Mouse (Mus musculus): ENCODE measurements around the gene Ralgds. TPM values are rescaled to one million over a fixed set of nuclear protein-coding genes. Genes with fewer than 3 reads are reported as not detected.

The Ralgds gene
- 11.3 and 12.9 TPM in 2 replicates for polyA plus RNA-seq (2014; fragmentation: Nextera tagmentation; extraction: Ambion mirVana)

GRCm38 (mm10) chr2:28512798-28513401 is at the start of gene Ralgds:
Ralgds (plus strand) TSS chr2:28513125.
- H3K27ac ChIP-seq (ENCODE audit: low read depth, low read length) = no peak within 1 kb of the TSS
- peaks cover 20% of the 10 kb centered on the region for H3K27me3 ChIP-seq (replicated peaks; ENCODE audit: control insufficient read depth, insufficient read depth, low read length)
- no peaks in the 10 kb centered on the region for H3K36me3 ChIP-seq (ENCODE audit: control insufficient read depth, insufficient read depth, low read length)
- peak within 1 kb of the TSS; percentile 94 for H3K4me2 ChIP-seq
- ATAC-seq (replicated peaks; ENCODE audit: low FRiP score) = peak; percentile 66; the same call in 1 of the 2 replicates
- peaks cover 7% of the 10 kb centered on the region; the same call in 1 of the 2 replicates for H3K4me1 ChIP-seq (replicated peaks; ENCODE audit: control insufficient read depth, insufficient read depth, low read length)
- peak; percentile 48 for DNase-seq (ENCODE audit: low spot score)
- H3K4me3 ChIP-seq (ENCODE audit: low read depth, low read length) = peak within 1 kb of the TSS; percentile 62
- H3K9ac ChIP-seq (ENCODE audit: low read depth, low read length) = peak within 1 kb of the TSS; percentile 57
- H3K9me3 ChIP-seq (ENCODE audit: control insufficient read depth, low read length) = no peaks in the 10 kb centered on the region
- under 1% methylated on average over 57 of the region's 71 CpGs for whole genome bisulfite sequencing

DNA sequence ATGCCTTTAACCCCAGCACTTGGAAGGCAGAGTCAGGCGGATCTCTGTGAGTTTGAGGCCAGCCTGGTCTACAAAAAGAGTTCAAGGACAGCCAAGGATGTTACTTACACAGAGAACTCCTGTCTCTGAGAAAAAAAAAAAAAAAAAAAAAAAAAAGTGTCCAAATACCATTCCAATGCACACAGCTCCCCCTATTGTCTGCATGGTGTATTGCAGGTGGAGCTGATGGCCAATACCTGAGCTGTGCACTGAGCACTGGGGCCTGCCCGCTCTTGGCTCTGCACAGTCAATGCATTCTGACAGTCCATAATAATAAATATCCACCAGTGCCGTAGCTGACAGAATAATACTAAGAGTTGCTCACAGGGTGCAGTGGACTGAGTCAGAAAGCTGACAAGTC is 49.0 kb upstream of the Ralgds start:
- ATAC-seq (replicated peaks; ENCODE audit: low FRiP score) (no peak), DNase-seq (ENCODE audit: low spot score) (no peak)
- Histone ChIP-seq H3K4me2 (no peak overlapping the region), H3K9me3 (ENCODE audit: control insufficient read depth, low read length) (no peaks in the 10 kb centered on the region), H3K4me1 (replicated peaks; ENCODE audit: control insufficient read depth, insufficient read depth, low read length) (peaks cover 11% of the 10 kb centered on the region), H3K27ac (ENCODE audit: low read depth, low read length) (no peak overlapping the region), H3K9ac (ENCODE audit: low read depth, low read length) (no peak overlapping the region), H3K27me3 (replicated peaks; ENCODE audit: control insufficient read depth, insufficient read depth, low read length) (peaks cover 13% of the 10 kb centered on the region), H3K36me3 (ENCODE audit: control insufficient read depth, insufficient read depth, low read length) (peaks cover under 1% of the 10 kb centered on the region; the same call in 1 of the 2 replicates), H3K4me3 (ENCODE audit: low read depth, low read length) (no peak overlapping the region)
- 34% methylated on average over 3 of the region's 3 CpGs for WGBS

DNA sequence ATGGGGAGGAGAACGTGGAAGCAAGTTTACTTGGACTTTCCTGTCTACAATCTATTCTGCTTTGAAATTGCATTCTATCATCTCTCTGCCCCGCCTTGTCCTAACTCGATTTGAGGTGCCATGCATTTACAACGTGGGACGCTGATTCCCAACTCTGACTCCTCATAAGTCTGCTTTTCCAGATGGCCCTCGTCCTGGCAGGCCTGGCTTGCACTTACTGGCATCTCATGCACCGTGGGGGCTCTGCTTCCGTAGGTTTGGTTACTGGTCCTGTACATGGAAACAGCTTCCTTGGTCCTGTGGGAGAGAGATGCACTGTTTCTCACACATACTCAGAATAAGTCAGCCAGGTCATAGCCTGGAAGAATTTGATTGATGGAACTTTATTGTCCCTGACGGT is 48.0 kb upstream of the Ralgds start:
- no peak for DNase-seq (ENCODE audit: low spot score)
- no peak overlapping the region for H3K27ac ChIP-seq (ENCODE audit: low read depth, low read length)

DNA sequence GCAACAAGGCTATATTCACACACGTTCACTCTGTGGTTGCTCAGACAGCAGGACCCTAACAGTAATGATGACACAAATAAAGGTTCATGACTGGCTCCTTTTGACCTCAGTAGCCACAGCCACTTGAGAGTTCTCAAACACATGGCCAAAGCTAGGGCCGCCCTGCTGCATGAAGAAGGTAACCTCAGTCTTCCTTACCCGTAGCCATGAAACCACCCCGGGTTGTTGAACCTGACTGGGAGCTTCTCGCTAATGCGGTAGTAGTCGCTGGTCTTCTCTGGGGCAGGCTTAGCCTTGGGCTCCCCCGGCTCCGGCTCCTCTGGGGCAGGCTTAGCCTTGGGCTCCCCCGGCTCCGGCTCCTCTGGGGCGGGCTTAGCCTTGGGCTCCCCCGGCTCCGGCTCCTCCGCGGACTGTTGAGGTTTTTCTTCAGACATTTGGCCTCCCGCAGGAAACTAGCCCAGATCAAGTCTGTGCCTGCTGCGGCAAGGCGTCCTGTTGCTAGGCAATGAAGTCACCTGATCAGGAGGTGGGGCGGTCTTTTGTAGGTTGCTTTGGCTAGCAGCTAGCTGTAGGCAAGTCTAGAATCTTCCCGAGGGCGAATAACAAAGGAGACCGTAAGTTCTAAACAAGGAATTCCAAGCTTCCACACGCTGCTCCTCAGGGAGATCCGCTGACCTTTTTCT is 46.9 kb upstream of the Ralgds start, which contains the start of gene 1700007K13Rik:
TSS of gene 1700007K13Rik (minus strand) at position 497 of the 683 bp plus-strand sequence.
- no peak within 1 kb of the TSS for H3K9ac ChIP-seq (ENCODE audit: low read depth, low read length)
- no peaks in the 10 kb centered on the region for H3K9me3 ChIP-seq (ENCODE audit: control insufficient read depth, low read length)
- peak within 1 kb of the TSS; percentile 61 for H3K4me2 ChIP-seq
- H3K27ac ChIP-seq (ENCODE audit: low read depth, low read length) = no peak within 1 kb of the TSS
- 0 out of 2 replicates have a peak, but pooled peaks have one; percentile 33 for ATAC-seq (replicated peaks; ENCODE audit: low FRiP score)
- H3K4me1 ChIP-seq (replicated peaks; ENCODE audit: control insufficient read depth, insufficient read depth, low read length) = peaks cover 14% of the 10 kb centered on the region
- peaks cover 21% of the 10 kb centered on the region for H3K36me3 ChIP-seq (ENCODE audit: control insufficient read depth, insufficient read depth, low read length)
- 6% methylated on average over 25 of the region's 25 CpGs for WGBS
- DNase-seq (ENCODE audit: low spot score) = peak; percentile 68
- peaks cover 13% of the 10 kb centered on the region for H3K27me3 ChIP-seq (replicated peaks; ENCODE audit: control insufficient read depth, insufficient read depth, low read length)
- H3K4me3 ChIP-seq (ENCODE audit: low read depth, low read length) = peak within 1 kb of the TSS; percentile 22

More for the DNA sequence above, 48.0 kb upstream of the Ralgds start:
- H3K36me3 ChIP-seq (ENCODE audit: control insufficient read depth, insufficient read depth, low read length) = peaks cover 10% of the 10 kb centered on the region
- no peaks in the 10 kb centered on the region for H3K9me3 ChIP-seq (ENCODE audit: control insufficient read depth, low read length)
- H3K4me3 ChIP-seq (ENCODE audit: low read depth, low read length) = no peak overlapping the region
- no peak overlapping the region for H3K9ac ChIP-seq (ENCODE audit: low read depth, low read length)
- no peak overlapping the region for H3K4me2 ChIP-seq
- ATAC-seq (replicated peaks; ENCODE audit: low FRiP score) = no peak
- whole genome bisulfite sequencing = 78% methylated on average over 9 of the region's 9 CpGs
- peaks cover 14% of the 10 kb centered on the region for H3K4me1 ChIP-seq (replicated peaks; ENCODE audit: control insufficient read depth, insufficient read depth, low read length)
- H3K27me3 ChIP-seq (replicated peaks; ENCODE audit: control insufficient read depth, insufficient read depth, low read length) = peaks cover 13% of the 10 kb centered on the region

DNA sequence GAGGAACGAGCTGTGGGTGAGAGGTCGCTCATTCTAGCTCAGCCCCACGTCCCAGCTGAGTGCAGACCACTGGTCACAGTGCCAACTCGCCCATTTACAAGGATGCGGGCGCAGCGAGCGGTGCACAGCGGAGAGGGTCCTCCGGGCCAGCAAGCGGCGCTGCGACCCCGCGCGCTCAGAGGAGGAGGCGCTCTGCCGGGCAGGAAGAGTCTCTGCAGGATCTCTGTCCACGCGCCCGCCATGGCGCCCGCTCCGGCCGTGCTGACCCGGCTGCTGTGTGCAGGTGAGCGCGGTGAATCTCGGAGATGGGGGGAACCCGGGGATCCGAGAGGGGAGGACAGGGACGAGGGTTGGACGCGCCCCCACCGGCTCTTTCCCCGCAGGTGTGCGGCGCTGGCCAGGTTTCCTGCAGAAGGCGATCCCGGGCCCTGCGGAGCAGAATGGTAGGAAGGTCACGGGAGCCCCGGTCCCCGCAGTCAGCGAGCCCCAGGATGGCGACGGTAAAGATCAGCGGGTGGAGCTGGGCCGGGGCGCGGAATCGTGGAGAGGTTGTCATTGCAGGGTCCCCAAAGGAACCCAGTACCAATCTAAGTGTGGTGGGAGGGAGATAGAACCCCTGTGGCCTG is 45.0 kb upstream of the Ralgds start, which contains the start of gene Mrps2:
TSS of gene Mrps2 (plus strand) at position 207 of the 626 bp plus-strand sequence.
- H3K4me3 ChIP-seq (ENCODE audit: low read depth, low read length) = peak within 1 kb of the TSS; percentile 96
- H3K9ac ChIP-seq (ENCODE audit: low read depth, low read length) = peak within 1 kb of the TSS; percentile 93
- H3K4me2 ChIP-seq = peak within 1 kb of the TSS; percentile 92
- H3K4me1 ChIP-seq (replicated peaks; ENCODE audit: control insufficient read depth, insufficient read depth, low read length) = peaks cover 14% of the 10 kb centered on the region
- H3K9me3 ChIP-seq (ENCODE audit: control insufficient read depth, low read length) = 0 out of 2 replicates have a peak, but pooled peaks cover 1% of the 10 kb centered on the region
- H3K36me3 ChIP-seq (ENCODE audit: control insufficient read depth, insufficient read depth, low read length) = peaks cover 27% of the 10 kb centered on the region
- under 1% methylated on average over 50 of the region's 52 CpGs for WGBS
- H3K27me3 ChIP-seq (replicated peaks; ENCODE audit: control insufficient read depth, insufficient read depth, low read length) = peaks cover 13% of the 10 kb centered on the region
- peak; percentile 86 for DNase-seq (ENCODE audit: low spot score)
- ATAC-seq (replicated peaks; ENCODE audit: low FRiP score) = peak; percentile 87
- H3K27ac ChIP-seq (ENCODE audit: low read depth, low read length) = no peak within 1 kb of the TSS

DNA sequence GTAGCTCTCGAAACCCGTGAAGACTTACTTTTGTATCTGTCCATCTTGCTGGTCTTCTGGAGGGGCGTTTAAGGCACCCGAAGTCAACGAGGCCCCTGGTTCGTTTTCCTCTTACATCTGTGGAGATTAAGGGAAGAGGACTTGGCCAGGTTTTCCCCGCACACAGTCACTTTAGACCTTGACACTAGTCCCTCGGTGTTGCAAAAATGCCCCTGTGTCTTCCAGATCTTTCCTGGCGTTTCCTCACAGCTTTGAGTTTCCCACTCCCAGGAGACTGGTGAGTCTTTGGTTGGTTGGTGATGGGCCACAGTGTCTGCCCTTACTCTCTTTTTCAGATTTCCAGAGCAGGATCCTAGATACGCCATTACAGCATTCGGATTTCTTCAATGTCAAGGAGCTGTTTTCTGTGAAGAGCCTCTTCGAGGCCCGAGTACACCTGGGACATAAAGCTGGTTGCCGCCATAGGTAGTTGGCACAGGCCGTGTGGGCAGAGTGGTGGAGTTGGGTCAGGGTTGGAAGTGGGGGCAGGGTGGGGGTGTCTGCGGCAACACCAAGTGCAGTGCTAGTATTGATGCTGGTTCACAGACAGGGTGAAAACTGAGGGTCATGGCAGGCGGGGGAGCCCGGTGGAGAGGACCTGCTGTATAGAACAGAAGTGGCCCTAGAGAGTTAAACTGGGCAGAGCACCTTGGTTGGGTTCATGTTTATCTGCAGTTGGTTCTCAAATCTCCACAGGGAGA is 44.3 kb upstream of the Ralgds start:
- Histone ChIP-seq H3K27me3 (replicated peaks; ENCODE audit: control insufficient read depth, insufficient read depth, low read length) (peaks cover 13% of the 10 kb centered on the region), H3K9ac (ENCODE audit: low read depth, low read length) (peak overlapping the region; percentile 93), H3K36me3 (ENCODE audit: control insufficient read depth, insufficient read depth, low read length) (peaks cover 30% of the 10 kb centered on the region), H3K9me3 (ENCODE audit: control insufficient read depth, low read length) (0 out of 2 replicates have a peak, but pooled peaks cover 3% of the 10 kb centered on the region), H3K4me1 (replicated peaks; ENCODE audit: control insufficient read depth, insufficient read depth, low read length) (peaks cover 12% of the 10 kb centered on the region), H3K27ac (ENCODE audit: low read depth, low read length) (no peak overlapping the region), H3K4me3 (ENCODE audit: low read depth, low read length) (peak overlapping the region; percentile 96), H3K4me2 (peak overlapping the region; percentile 92)
- WGBS = 48% methylated on average over 18 of the region's 18 CpGs
- ATAC-seq (replicated peaks; ENCODE audit: low FRiP score) (no peak), DNase-seq (ENCODE audit: low spot score) (no peak)

DNA sequence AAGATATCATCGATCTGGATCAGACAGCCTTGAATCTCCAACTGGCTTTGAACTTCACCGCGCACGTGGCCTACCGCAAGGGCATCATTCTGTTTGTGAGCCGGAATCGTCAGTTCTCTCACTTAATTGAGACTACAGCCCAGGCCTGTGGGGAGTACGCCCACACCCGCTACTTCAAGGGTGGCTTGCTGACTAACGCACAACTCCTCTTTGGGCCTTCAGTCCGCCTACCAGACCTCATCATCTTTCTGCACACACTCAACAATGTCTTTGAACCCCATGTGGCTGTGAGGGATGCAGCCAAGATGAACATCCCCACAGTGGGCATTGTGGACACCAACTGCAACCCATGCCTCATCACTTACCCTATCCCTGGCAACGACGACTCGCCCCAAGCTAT is 43.5 kb upstream of the Ralgds start:
- Histone ChIP-seq H3K9me3 (ENCODE audit: control insufficient read depth, low read length) (0 out of 2 replicates have a peak, but pooled peaks cover 3% of the 10 kb centered on the region), H3K27me3 (replicated peaks; ENCODE audit: control insufficient read depth, insufficient read depth, low read length) (peaks cover 13% of the 10 kb centered on the region), H3K36me3 (ENCODE audit: control insufficient read depth, insufficient read depth, low read length) (peaks cover 30% of the 10 kb centered on the region), H3K4me2 (no peak overlapping the region), H3K27ac (ENCODE audit: low read depth, low read length) (no peak overlapping the region), H3K9ac (ENCODE audit: low read depth, low read length) (no peak overlapping the region), H3K4me1 (replicated peaks; ENCODE audit: control insufficient read depth, insufficient read depth, low read length) (peaks cover 12% of the 10 kb centered on the region), H3K4me3 (ENCODE audit: low read depth, low read length) (no peak overlapping the region)
- WGBS = 98% methylated on average over 14 of the region's 14 CpGs
- ATAC-seq (replicated peaks; ENCODE audit: low FRiP score) = no peak
- no peak for DNase-seq (ENCODE audit: low spot score)

DNA sequence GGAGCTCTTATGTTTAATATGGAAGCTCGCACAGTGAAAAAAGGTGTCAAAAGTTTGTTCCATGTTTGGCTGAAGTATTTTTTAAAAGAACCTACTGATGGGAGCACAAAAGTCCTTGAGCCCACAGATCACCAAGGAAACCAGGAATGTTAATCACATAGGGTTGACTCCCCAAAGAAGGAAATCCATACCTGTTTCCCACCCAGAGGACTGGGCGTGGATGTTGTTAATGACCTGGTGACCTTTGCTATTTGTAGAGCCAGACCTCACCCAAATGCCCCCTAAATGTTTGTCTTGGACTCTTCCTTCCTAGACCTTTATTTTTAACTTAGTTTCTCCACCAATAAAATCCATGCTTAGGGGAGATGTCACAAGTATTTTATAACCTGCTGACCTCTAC is 42.3 kb upstream of the Ralgds start:
- H3K36me3 ChIP-seq (ENCODE audit: control insufficient read depth, insufficient read depth, low read length) = peaks cover 30% of the 10 kb centered on the region
- 85% methylated on average over 2 of the region's 2 CpGs for WGBS
- peaks cover 12% of the 10 kb centered on the region for H3K4me1 ChIP-seq (replicated peaks; ENCODE audit: control insufficient read depth, insufficient read depth, low read length)
- 0 out of 2 replicates have a peak, but pooled peaks cover 3% of the 10 kb centered on the region for H3K9me3 ChIP-seq (ENCODE audit: control insufficient read depth, low read length)
- no peak overlapping the region for H3K4me3 ChIP-seq (ENCODE audit: low read depth, low read length)
- DNase-seq (ENCODE audit: low spot score) (no peak), ATAC-seq (replicated peaks; ENCODE audit: low FRiP score) (no peak)
- H3K27ac ChIP-seq (ENCODE audit: low read depth, low read length) = no peak overlapping the region
- no peak overlapping the region for H3K4me2 ChIP-seq
- H3K9ac ChIP-seq (ENCODE audit: low read depth, low read length) = no peak overlapping the region
- H3K27me3 ChIP-seq (replicated peaks; ENCODE audit: control insufficient read depth, insufficient read depth, low read length) = peaks cover 7% of the 10 kb centered on the region

Data from liver, embryonic 11.5 days (tissue).